Mouse (Mus musculus): ENCODE measurements around the gene Fam107b. TPM values are rescaled to one million over a fixed set of nuclear protein-coding genes. Genes with fewer than 3 reads are reported as not detected.

Fam107b gene
- polyA plus RNA-seq, 1 experiment from 2014 or later: 34.4 TPM

DNA sequence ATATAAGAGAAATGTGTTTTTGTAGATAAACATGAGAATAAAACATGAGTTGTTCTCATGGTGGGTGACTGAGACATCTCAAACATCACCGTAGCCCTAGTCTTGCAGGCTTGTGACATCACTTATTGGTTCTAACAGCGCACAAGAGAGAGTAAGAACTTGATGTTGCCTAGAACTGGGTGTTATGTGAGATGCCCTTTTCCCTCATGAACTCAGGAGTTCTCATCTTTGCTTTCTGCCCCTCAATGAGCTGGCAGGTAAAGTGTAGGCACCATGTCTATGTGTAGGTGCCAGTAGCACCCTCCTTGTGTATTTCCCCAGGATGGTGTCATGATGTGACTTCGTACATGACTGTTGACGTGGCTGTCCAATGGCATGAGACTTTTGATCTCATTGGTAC, 157.8 kb downstream of the Fam107b start:
- no peaks in the 10 kb centered on the region for H3K36me3 ChIP-seq (ENCODE audit: control insufficient read depth, insufficient read depth, low read length)
- H3K9ac ChIP-seq (replicated peaks; ENCODE audit: low read depth, low read length): no peak overlapping the region
- no peak overlapping the region for H3K4me2 ChIP-seq (ENCODE audit: low read depth, low read length)
- H3K4me3 ChIP-seq (ENCODE audit: low read depth, low read length): no peak overlapping the region
- H3K27ac ChIP-seq (ENCODE audit: low read depth, low read length): no peak overlapping the region
- ATAC-seq (ENCODE audit: low read depth): no peak
- 93% methylated on average over 4 of the region's 4 CpGs for WGBS
- no peaks in the 10 kb centered on the region; the same call in 1 of the 2 replicates for H3K4me1 ChIP-seq (ENCODE audit: control insufficient read depth, insufficient read depth, low read length)
- H3K27me3 ChIP-seq (ENCODE audit: control insufficient read depth, insufficient read depth, low read length): no peaks in the 10 kb centered on the region
- no peaks in the 10 kb centered on the region for H3K9me3 ChIP-seq (ENCODE audit: control insufficient read depth, low read length)

GRCm38 (mm10) chr2:3729586-3729985, 159.3 kb downstream of the Fam107b start:
- Histone ChIP-seq H3K4me2 (ENCODE audit: low read depth, low read length) (no peak overlapping the region), H3K36me3 (ENCODE audit: control insufficient read depth, insufficient read depth, low read length) (no peaks in the 10 kb centered on the region), H3K27ac (ENCODE audit: low read depth, low read length) (no peak overlapping the region), H3K27me3 (ENCODE audit: control insufficient read depth, insufficient read depth, low read length) (no peaks in the 10 kb centered on the region), H3K9me3 (ENCODE audit: control insufficient read depth, low read length) (no peaks in the 10 kb centered on the region), H3K9ac (replicated peaks; ENCODE audit: low read depth, low read length) (no peak overlapping the region), H3K4me1 (ENCODE audit: control insufficient read depth, insufficient read depth, low read length) (no peaks in the 10 kb centered on the region; the same call in 1 of the 2 replicates), H3K4me3 (ENCODE audit: low read depth, low read length) (no peak overlapping the region)
- WGBS: 84% methylated on average over 3 of the region's 3 CpGs
- no peak for ATAC-seq (ENCODE audit: low read depth)

DNA sequence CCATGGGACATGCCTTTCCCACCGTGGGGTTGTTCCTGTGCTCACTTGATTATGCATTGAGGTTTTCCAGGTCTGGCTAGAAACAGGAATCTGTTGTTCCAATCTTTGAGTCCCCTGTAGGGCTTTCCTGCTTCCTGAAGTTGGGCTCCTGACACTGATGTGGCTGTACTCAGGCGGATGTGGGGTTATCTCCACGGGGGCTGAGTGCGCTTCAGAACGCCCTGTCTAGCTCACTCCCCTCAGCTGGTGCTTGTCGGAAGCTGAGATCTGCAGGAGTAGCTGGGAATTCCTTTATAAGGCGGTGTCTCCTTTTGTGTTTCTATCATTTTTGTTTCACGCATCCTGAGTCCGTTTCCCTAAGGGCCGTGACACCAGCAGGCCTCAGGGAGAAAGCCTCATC, 160.5 kb downstream of the Fam107b start:
- Histone ChIP-seq H3K4me3 (ENCODE audit: low read depth, low read length) (no peak overlapping the region), H3K4me1 (ENCODE audit: control insufficient read depth, insufficient read depth, low read length) (no peaks in the 10 kb centered on the region; the same call in 1 of the 2 replicates), H3K36me3 (ENCODE audit: control insufficient read depth, insufficient read depth, low read length) (no peaks in the 10 kb centered on the region), H3K9me3 (ENCODE audit: control insufficient read depth, low read length) (no peaks in the 10 kb centered on the region), H3K4me2 (ENCODE audit: low read depth, low read length) (no peak overlapping the region), H3K9ac (replicated peaks; ENCODE audit: low read depth, low read length) (no peak overlapping the region), H3K27me3 (ENCODE audit: control insufficient read depth, insufficient read depth, low read length) (no peaks in the 10 kb centered on the region), H3K27ac (ENCODE audit: low read depth, low read length) (no peak overlapping the region)
- 67% methylated on average over 10 of the region's 10 CpGs for WGBS
- ATAC-seq (ENCODE audit: low read depth): no peak

GRCm38 (mm10) chr2:3731316-3732015, 161.2 kb downstream of the Fam107b start:
- no peak overlapping the region for H3K4me2 ChIP-seq (ENCODE audit: low read depth, low read length)
- no peak overlapping the region for H3K4me3 ChIP-seq (ENCODE audit: low read depth, low read length)
- ATAC-seq (ENCODE audit: low read depth): no peak
- no peaks in the 10 kb centered on the region; the same call in 1 of the 2 replicates for H3K4me1 ChIP-seq (ENCODE audit: control insufficient read depth, insufficient read depth, low read length)
- H3K27ac ChIP-seq (ENCODE audit: low read depth, low read length): no peak overlapping the region
- WGBS: 88% methylated on average over 14 of the region's 14 CpGs
- no peaks in the 10 kb centered on the region for H3K9me3 ChIP-seq (ENCODE audit: control insufficient read depth, low read length)
- no peaks in the 10 kb centered on the region for H3K27me3 ChIP-seq (ENCODE audit: control insufficient read depth, insufficient read depth, low read length)
- no peaks in the 10 kb centered on the region for H3K36me3 ChIP-seq (ENCODE audit: control insufficient read depth, insufficient read depth, low read length)
- H3K9ac ChIP-seq (replicated peaks; ENCODE audit: low read depth, low read length): no peak overlapping the region

DNA sequence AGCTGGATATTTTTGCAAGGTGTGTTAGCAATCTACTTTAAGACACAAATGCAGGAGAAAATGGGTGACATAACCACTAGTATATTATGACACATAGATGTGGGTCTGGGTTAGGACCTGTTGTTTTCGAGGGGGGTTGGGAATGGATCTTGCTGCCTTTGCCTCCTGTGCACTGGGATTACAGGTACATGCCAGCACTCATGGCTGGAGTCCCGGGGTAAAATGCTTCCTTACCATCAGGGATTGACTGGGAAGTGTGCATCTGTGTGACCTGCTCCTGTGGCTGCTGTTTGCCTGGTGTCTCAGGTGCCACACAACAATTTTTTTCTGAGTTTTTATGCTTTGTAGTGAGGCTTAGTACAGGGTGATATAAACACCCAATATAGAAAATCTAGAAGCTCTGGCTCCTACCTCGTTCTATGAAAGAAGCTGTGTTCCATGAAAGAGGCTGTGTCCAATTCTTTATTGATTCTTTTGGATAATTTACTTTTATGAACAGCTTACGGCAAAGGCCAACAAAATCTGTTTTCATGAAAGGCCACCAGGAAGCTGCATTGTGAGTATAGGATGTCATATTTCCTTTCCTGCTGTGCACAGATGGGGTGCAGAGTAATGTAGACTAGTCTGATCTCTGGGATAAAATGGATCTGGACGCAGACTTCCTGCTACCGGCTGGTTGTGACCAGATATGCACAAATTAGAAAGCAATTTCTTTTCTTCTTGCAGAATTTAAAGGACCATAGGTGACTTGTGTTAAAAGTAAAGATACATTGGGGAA, 167.8 kb downstream of the Fam107b start:
- H3K4me3 ChIP-seq (ENCODE audit: low read depth, low read length): no peak overlapping the region
- H3K27ac ChIP-seq (ENCODE audit: low read depth, low read length): no peak overlapping the region
- 39% methylated on average over 6 of the region's 6 CpGs for WGBS
- H3K9me3 ChIP-seq (ENCODE audit: control insufficient read depth, low read length): no peaks in the 10 kb centered on the region
- H3K27me3 ChIP-seq (ENCODE audit: control insufficient read depth, insufficient read depth, low read length): no peaks in the 10 kb centered on the region
- ATAC-seq (ENCODE audit: low read depth): no peak
- H3K4me2 ChIP-seq (ENCODE audit: low read depth, low read length): no peak overlapping the region
- H3K9ac ChIP-seq (replicated peaks; ENCODE audit: low read depth, low read length): no peak overlapping the region
- H3K4me1 ChIP-seq (ENCODE audit: control insufficient read depth, insufficient read depth, low read length): peaks cover 32% of the 10 kb centered on the region
- no peaks in the 10 kb centered on the region for H3K36me3 ChIP-seq (ENCODE audit: control insufficient read depth, insufficient read depth, low read length)

DNA sequence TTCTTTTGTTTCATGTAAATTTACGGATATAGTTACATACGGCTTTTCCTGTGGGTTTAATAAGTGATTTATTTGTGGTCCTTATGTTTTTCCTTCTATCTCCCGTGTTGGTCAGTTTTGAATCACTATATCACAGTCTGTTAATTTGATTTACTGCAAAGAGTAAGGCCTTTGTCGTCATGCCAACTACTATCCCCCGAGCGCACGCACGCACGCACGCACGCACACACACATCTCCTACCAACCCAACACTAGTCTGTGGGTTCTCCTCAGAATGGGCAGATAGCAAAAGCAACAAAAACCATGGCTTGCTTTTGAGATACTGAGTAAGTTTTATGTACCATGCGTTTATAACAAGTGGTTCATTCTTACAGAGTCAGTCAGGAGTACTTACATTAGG, 168.4 kb downstream of the Fam107b start:
- H3K4me2 ChIP-seq (ENCODE audit: low read depth, low read length): no peak overlapping the region
- H3K4me1 ChIP-seq (ENCODE audit: control insufficient read depth, insufficient read depth, low read length): peaks cover 32% of the 10 kb centered on the region
- 50% methylated on average over 12 of the region's 12 CpGs for WGBS
- H3K27ac ChIP-seq (ENCODE audit: low read depth, low read length): no peak overlapping the region
- H3K27me3 ChIP-seq (ENCODE audit: control insufficient read depth, insufficient read depth, low read length): no peaks in the 10 kb centered on the region
- H3K9me3 ChIP-seq (ENCODE audit: control insufficient read depth, low read length): no peaks in the 10 kb centered on the region
- no peaks in the 10 kb centered on the region for H3K36me3 ChIP-seq (ENCODE audit: control insufficient read depth, insufficient read depth, low read length)
- H3K4me3 ChIP-seq (ENCODE audit: low read depth, low read length): no peak overlapping the region
- no peak overlapping the region for H3K9ac ChIP-seq (replicated peaks; ENCODE audit: low read depth, low read length)
- ATAC-seq (ENCODE audit: low read depth): no peak

- Histone ChIP-seq H3K4me3 (ENCODE audit: low read depth, low read length) (no peak overlapping the region), H3K27ac (ENCODE audit: low read depth, low read length) (no peak overlapping the region), H3K36me3 (ENCODE audit: control insufficient read depth, insufficient read depth, low read length) (no peaks in the 10 kb centered on the region), H3K27me3 (ENCODE audit: control insufficient read depth, insufficient read depth, low read length) (no peaks in the 10 kb centered on the region), H3K4me2 (ENCODE audit: low read depth, low read length) (no peak overlapping the region), H3K9ac (replicated peaks; ENCODE audit: low read depth, low read length) (no peak overlapping the region), H3K4me1 (ENCODE audit: control insufficient read depth, insufficient read depth, low read length) (peaks cover 32% of the 10 kb centered on the region), H3K9me3 (ENCODE audit: control insufficient read depth, low read length) (no peaks in the 10 kb centered on the region)
- 64% methylated on average over 7 of the region's 7 CpGs for WGBS
- ATAC-seq (ENCODE audit: low read depth): peak; percentile 69
These were observed 169.2 kb downstream of the Fam107b start for GRCm38 (mm10) chr2:3739351-3739961.

DNA sequence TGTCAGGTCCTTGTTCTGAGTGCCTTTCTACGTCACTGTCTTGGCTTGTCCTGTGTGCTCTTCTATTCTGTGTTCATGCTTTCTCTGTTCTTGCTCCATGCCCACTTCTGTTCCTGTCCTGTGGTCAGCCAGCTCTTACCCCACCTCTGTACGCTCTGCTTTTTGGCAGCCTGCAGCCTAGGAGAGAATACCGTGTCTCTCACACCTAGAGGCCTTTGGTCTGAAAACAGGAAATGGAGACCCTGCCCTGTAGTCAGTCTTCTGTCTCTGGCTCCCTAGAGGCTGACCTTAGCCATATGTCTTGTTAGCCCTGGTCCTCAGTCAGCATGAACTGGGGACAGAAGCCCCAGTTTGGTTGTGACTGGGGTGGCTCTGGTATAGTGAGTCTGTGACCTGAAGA, 170.0 kb downstream of the Fam107b start:
- ATAC-seq (ENCODE audit: low read depth): no peak
- Histone ChIP-seq H3K4me2 (ENCODE audit: low read depth, low read length) (no peak overlapping the region), H3K27ac (ENCODE audit: low read depth, low read length) (peak overlapping the region; percentile 25; the same call in 1 of the 2 replicates), H3K4me3 (ENCODE audit: low read depth, low read length) (no peak overlapping the region), H3K9me3 (ENCODE audit: control insufficient read depth, low read length) (no peaks in the 10 kb centered on the region), H3K9ac (replicated peaks; ENCODE audit: low read depth, low read length) (no peak overlapping the region), H3K4me1 (ENCODE audit: control insufficient read depth, insufficient read depth, low read length) (peaks cover 32% of the 10 kb centered on the region), H3K36me3 (ENCODE audit: control insufficient read depth, insufficient read depth, low read length) (no peaks in the 10 kb centered on the region), H3K27me3 (ENCODE audit: control insufficient read depth, insufficient read depth, low read length) (no peaks in the 10 kb centered on the region)
- WGBS: 84% methylated on average over 3 of the region's 3 CpGs

DNA sequence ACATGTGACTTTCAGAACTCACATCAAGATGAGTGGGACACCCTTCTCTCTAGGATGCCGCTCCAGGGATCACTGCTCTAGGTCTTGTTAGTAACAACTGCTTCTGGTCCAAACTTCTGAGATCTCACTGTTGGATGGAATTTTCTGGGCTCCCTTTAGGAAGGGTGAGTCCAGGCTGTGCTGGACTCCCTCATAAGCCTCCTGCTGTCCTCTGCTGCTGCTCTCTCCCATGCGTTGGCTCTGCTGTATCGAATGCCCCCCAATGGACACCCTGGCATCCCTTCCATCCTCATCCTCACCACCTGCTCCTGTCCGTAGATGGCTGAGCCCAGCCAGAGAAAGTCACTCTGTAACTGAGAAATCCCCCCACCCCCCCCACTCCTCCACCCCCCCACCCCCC, 170.4 kb downstream of the Fam107b start:
- no peak for ATAC-seq (ENCODE audit: low read depth)
- no peak overlapping the region for H3K4me2 ChIP-seq (ENCODE audit: low read depth, low read length)
- H3K4me1 ChIP-seq (ENCODE audit: control insufficient read depth, insufficient read depth, low read length): peaks cover 32% of the 10 kb centered on the region
- peak overlapping the region; percentile 25; the same call in 1 of the 2 replicates for H3K27ac ChIP-seq (ENCODE audit: low read depth, low read length)
- H3K4me3 ChIP-seq (ENCODE audit: low read depth, low read length): no peak overlapping the region
- H3K36me3 ChIP-seq (ENCODE audit: control insufficient read depth, insufficient read depth, low read length): no peaks in the 10 kb centered on the region
- no peaks in the 10 kb centered on the region for H3K27me3 ChIP-seq (ENCODE audit: control insufficient read depth, insufficient read depth, low read length)
- no peak overlapping the region for H3K9ac ChIP-seq (replicated peaks; ENCODE audit: low read depth, low read length)
- 82% methylated on average over 4 of the region's 4 CpGs for WGBS
- no peaks in the 10 kb centered on the region for H3K9me3 ChIP-seq (ENCODE audit: control insufficient read depth, low read length)
